Mouse (Mus musculus) erythroblast, embryonic 14.5 days (primary cell): ENCODE results near the gene Ywhag.

Experiments
- GATA1 ChIP-seq: IDR thresholded peaks from 2 replicates; pipeline ENCODE4 v1.6.1; 2012; ENCODE audit warnings: low read length, inconsistent platforms, mixed read lengths
- TAL1 ChIP-seq: IDR thresholded peaks from 3 replicates; pipeline ENCODE4 v1.6.1; 2012; ENCODE audit warnings: low read length, inconsistent platforms, mixed read lengths

DNA sequence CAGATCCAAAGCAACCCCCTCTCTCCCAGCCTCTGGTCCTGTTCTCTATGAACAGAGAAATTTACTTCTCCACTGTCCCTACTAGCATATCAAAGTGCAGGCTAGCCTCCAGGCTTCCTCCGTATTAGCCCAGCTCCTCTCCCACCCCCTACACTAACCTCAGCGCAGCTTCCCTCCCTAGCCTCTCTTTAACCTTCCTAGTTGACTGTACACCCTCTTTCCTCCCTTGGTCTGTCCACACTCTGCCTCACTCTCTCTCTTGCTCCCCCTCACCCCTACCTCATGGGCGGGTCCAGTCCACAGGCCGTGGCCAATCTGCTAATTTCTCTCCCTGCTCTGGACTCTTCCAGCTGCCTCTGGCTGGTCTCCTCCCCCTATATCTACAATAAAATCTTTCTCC lies 44.1 kb downstream of the Ywhag start:
- TF ChIP-seq TAL1 (no peak), GATA1 (no peak)
